Mouse (Mus musculus) stomach, embryonic 16.5 days (tissue): Measurements from ENCODE around the gene Tmod1. TPM values are rescaled to one million over a fixed set of nuclear protein-coding genes. Genes with fewer than 3 reads are reported as not detected.

Experiments
- ATAC-seq: fragments of 200-750 bp; cut with Nextera tagmentation; 2 replicates; pipeline ENCODE4 v1.8.0; 2017; ENCODE audit warnings: moderate number of reproducible peaks, moderate TSS enrichment; ENCODE audit not compliant: insufficient read depth, low FRiP score
- H3K27ac ChIP-seq: fragments of 300-500 bp; sonication (generic); 2 replicates; pipeline ENCODE4 v1.5.1; 2014; ENCODE audit warnings: low read length
- H3K27me3 ChIP-seq: fragments of 300-500 bp; sonication (generic); 2 replicates; pipeline ENCODE4 v1.6.1; 2014; ENCODE audit warnings: low read length, control low read depth, mixed read lengths; ENCODE audit not compliant: control insufficient read depth, insufficient read depth
- H3K36me3 ChIP-seq: fragments of 300-500 bp; sonication (generic); 2 replicates; pipeline ENCODE4 v1.6.1; 2014; ENCODE audit warnings: low read length; ENCODE audit not compliant: control insufficient read depth, insufficient read depth
- H3K4me1 ChIP-seq: fragments of 300-500 bp; sonication (generic); 2 replicates; pipeline ENCODE4 v1.6.1; 2014; ENCODE audit warnings: low read length, control low read depth, mixed read lengths; ENCODE audit not compliant: control insufficient read depth, insufficient read depth
- H3K4me2 ChIP-seq: fragments of 300-500 bp; sonication (generic); 2 replicates; pipeline ENCODE4 v1.6.1; 2014; ENCODE audit warnings: low read depth, low read length, mixed read lengths
- H3K4me3 ChIP-seq: fragments of 300-500 bp; sonication (generic); replicated peaks from 2 replicates; pipeline ENCODE4 v1.5.1; 2014; ENCODE audit warnings: mild to moderate bottlenecking, low read length
- H3K9ac ChIP-seq: fragments of 300-500 bp; sonication (generic); 2 replicates; pipeline ENCODE4 v1.6.1; 2014; ENCODE audit warnings: low read length
- H3K9me3 ChIP-seq: fragments of 300-500 bp; sonication (generic); replicated peaks from 2 replicates; pipeline ENCODE4 v1.6.1; 2016; ENCODE audit warnings: low read length, control low read depth; ENCODE audit not compliant: control insufficient read depth
- WGBS: fragments of 180-500 bp; shearing (Covaris S2); extraction: QIAGEN DNeasy Blood & Tissue Kit; methylation state at CpG from one replicate; pipeline ENCODE4 v1.1.7; 2014; 5-methylcytosine and 5-hydroxymethylcytosine counted together
- polyA plus RNA-seq: library from polyadenylated mRNA; unstranded; fragments of >200 nt; fragmentation: Nextera tagmentation; extraction: Ambion mirVana; gene quantifications from 2 replicates; pipeline ENCODE4 v1.2.1, GENCODE M21; 2015

Gene Tmod1
- polyA plus RNA-seq, 1 experiment from 2014 or later, result 16.2 TPM

GRCm38 (mm10) chr4:46043361-46043760, 4.6 kb downstream of the Tmod1 start:
- Histone ChIP-seq H3K27me3 (peaks cover 22% of the 10 kb centered on the region), H3K27ac (no peak overlapping the region), H3K36me3 (no peaks in the 10 kb centered on the region), H3K9me3 (no peaks in the 10 kb centered on the region), H3K4me2 (no peak overlapping the region), H3K9ac (no peak overlapping the region), H3K4me1 (peaks cover 23% of the 10 kb centered on the region), H3K4me3 (no peak overlapping the region)
- no peak for ATAC-seq
- WGBS, result 64% methylated on average over 8 of the region's 8 CpGs

GRCm38 (mm10) chr4:46047971-46048370, 9.2 kb downstream of the Tmod1 start:
- no peak for ATAC-seq
- H3K4me3 ChIP-seq, result no peak overlapping the region
- 69% methylated on average over 4 of the region's 4 CpGs for WGBS
- no peaks in the 10 kb centered on the region for H3K4me1 ChIP-seq
- H3K27me3 ChIP-seq, result no peaks in the 10 kb centered on the region
- H3K27ac ChIP-seq, result no peak overlapping the region
- H3K36me3 ChIP-seq, result no peaks in the 10 kb centered on the region
- H3K9ac ChIP-seq, result no peak overlapping the region
- 0 out of 2 replicates have a peak, but pooled peaks cover 5% of the 10 kb centered on the region for H3K9me3 ChIP-seq
- no peak overlapping the region for H3K4me2 ChIP-seq

GRCm38 (mm10) chr4:46048418-46048817, 9.7 kb downstream of the Tmod1 start:
- Histone ChIP-seq H3K36me3 (no peaks in the 10 kb centered on the region), H3K27ac (no peak overlapping the region), H3K4me1 (no peaks in the 10 kb centered on the region), H3K27me3 (no peaks in the 10 kb centered on the region), H3K9me3 (0 out of 2 replicates have a peak, but pooled peaks cover 5% of the 10 kb centered on the region), H3K9ac (no peak overlapping the region), H3K4me2 (no peak overlapping the region), H3K4me3 (no peak overlapping the region)
- no peak for ATAC-seq
- 84% methylated on average over 7 of the region's 7 CpGs for WGBS

- 89% methylated on average over 9 of the region's 9 CpGs for WGBS
- H3K4me3 ChIP-seq, result no peak overlapping the region
- no peak overlapping the region for H3K4me2 ChIP-seq
- H3K9me3 ChIP-seq, result 0 out of 2 replicates have a peak, but pooled peaks cover 5% of the 10 kb centered on the region
- no peaks in the 10 kb centered on the region for H3K4me1 ChIP-seq
- no peak overlapping the region for H3K9ac ChIP-seq
- no peaks in the 10 kb centered on the region for H3K27me3 ChIP-seq
- no peak overlapping the region for H3K27ac ChIP-seq
- H3K36me3 ChIP-seq, result no peaks in the 10 kb centered on the region
- no peak for ATAC-seq
Measured at GRCm38 (mm10) chr4:46053323-46054107, 14.8 kb downstream of the Tmod1 start.

GRCm38 (mm10) chr4:46056163-46056562, 17.4 kb downstream of the Tmod1 start:
- no peak overlapping the region for H3K4me3 ChIP-seq
- no peak overlapping the region for H3K9ac ChIP-seq
- no peaks in the 10 kb centered on the region for H3K36me3 ChIP-seq
- H3K9me3 ChIP-seq, result 0 out of 2 replicates have a peak, but pooled peaks cover 5% of the 10 kb centered on the region
- H3K27me3 ChIP-seq, result no peaks in the 10 kb centered on the region
- no peaks in the 10 kb centered on the region for H3K4me1 ChIP-seq
- H3K27ac ChIP-seq, result no peak overlapping the region
- 82% methylated on average over 5 of the region's 5 CpGs for WGBS
- H3K4me2 ChIP-seq, result no peak overlapping the region
- ATAC-seq, result no peak

- H3K27ac ChIP-seq, result no peak overlapping the region
- no peak overlapping the region for H3K4me3 ChIP-seq
- no peaks in the 10 kb centered on the region for H3K9me3 ChIP-seq
- 89% methylated on average over 12 of the region's 12 CpGs for WGBS
- no peaks in the 10 kb centered on the region for H3K27me3 ChIP-seq
- no peaks in the 10 kb centered on the region for H3K4me1 ChIP-seq
- H3K36me3 ChIP-seq, result no peaks in the 10 kb centered on the region
- ATAC-seq, result no peak
- H3K4me2 ChIP-seq, result no peak overlapping the region
- no peak overlapping the region for H3K9ac ChIP-seq
Measured at GRCm38 (mm10) chr4:46061259-46061962, 22.7 kb downstream of the Tmod1 start.

- Histone ChIP-seq H3K4me1 (no peaks in the 10 kb centered on the region), H3K4me2 (no peak overlapping the region), H3K27ac (no peak overlapping the region), H3K36me3 (no peaks in the 10 kb centered on the region), H3K9me3 (no peaks in the 10 kb centered on the region), H3K27me3 (no peaks in the 10 kb centered on the region), H3K4me3 (no peak overlapping the region), H3K9ac (no peak overlapping the region)
- WGBS, result 75% methylated on average over 4 of the region's 4 CpGs
- no peak for ATAC-seq
Measured at GRCm38 (mm10) chr4:46063841-46064240, 25.1 kb downstream of the Tmod1 start.

- WGBS, result 54% methylated on average over 8 of the region's 8 CpGs
Measured at GRCm38 (mm10) chr4:46064263-46064662, 25.5 kb downstream of the Tmod1 start.

GRCm38 (mm10) chr4:46064961-46065360, 26.2 kb downstream of the Tmod1 start:
- WGBS, result 66% methylated on average over 3 of the region's 3 CpGs
- ATAC-seq, result no peak
- Histone ChIP-seq H3K4me3 (no peak overlapping the region), H3K36me3 (no peaks in the 10 kb centered on the region), H3K9ac (no peak overlapping the region), H3K4me1 (no peaks in the 10 kb centered on the region), H3K9me3 (no peaks in the 10 kb centered on the region), H3K4me2 (no peak overlapping the region), H3K27me3 (no peaks in the 10 kb centered on the region), H3K27ac (no peak overlapping the region)

More at GRCm38 (mm10) chr4:46064263-46064662, 25.5 kb downstream of the Tmod1 start:
- no peaks in the 10 kb centered on the region for H3K9me3 ChIP-seq
- no peaks in the 10 kb centered on the region for H3K27me3 ChIP-seq
- H3K36me3 ChIP-seq, result no peaks in the 10 kb centered on the region
- H3K27ac ChIP-seq, result no peak overlapping the region
- H3K4me1 ChIP-seq, result no peaks in the 10 kb centered on the region
- no peak for ATAC-seq
- H3K9ac ChIP-seq, result no peak overlapping the region
- H3K4me2 ChIP-seq, result no peak overlapping the region
- H3K4me3 ChIP-seq, result no peak overlapping the region
